Mouse (Mus musculus): ENCODE data around the gene Olfr638. TPM values are rescaled to one million over a fixed set of nuclear protein-coding genes. Genes with fewer than 3 reads are reported as not detected.

Gene Olfr638
- polyA plus RNA-seq, 1 experiment from 2014 or later, result not detected

DNA sequence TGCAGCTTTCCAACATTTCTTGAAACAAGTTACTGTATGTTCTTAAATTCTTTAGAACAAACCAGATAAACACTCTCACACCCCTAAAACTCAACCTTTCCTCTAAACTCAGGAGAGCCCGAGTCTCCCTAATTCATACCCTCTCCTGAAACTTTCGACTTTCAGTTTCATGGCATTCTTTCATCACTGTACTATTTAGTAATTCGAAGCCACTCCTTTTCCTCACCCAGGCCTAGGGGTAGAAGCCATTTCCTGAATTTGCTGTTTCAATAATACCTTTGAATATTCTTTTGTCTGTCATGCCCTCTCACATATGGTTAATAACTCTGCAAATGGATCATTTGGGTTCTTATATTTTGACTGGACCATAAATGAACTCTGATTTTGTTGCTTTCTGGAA is 28.4 kb downstream of the Olfr638 start:
- Histone ChIP-seq H3K9ac (ENCODE audit: low read length) (no peak overlapping the region), H3K4me1 (replicated peaks; ENCODE audit: control insufficient read depth, insufficient read depth, low read length) (no peaks in the 10 kb centered on the region), H3K4me2 (ENCODE audit: low read depth, low read length, severe bottlenecking) (no peak overlapping the region), H3K36me3 (ENCODE audit: control insufficient read depth, insufficient read depth, low read length) (no peaks in the 10 kb centered on the region), H3K27ac (ENCODE audit: low read depth, low read length) (no peak overlapping the region), H3K27me3 (ENCODE audit: control insufficient read depth, insufficient read depth, low read length) (no peaks in the 10 kb centered on the region), H3K4me3 (ENCODE audit: low read depth, low read length) (no peak overlapping the region), H3K9me3 (ENCODE audit: control insufficient read depth, low read length) (no peaks in the 10 kb centered on the region)
- ATAC-seq (replicated peaks; ENCODE audit: low FRiP score) (no peak), DNase-seq (ENCODE audit: low spot score) (no peak)
- 81% methylated on average over 3 of the region's 3 CpGs for WGBS

DNA sequence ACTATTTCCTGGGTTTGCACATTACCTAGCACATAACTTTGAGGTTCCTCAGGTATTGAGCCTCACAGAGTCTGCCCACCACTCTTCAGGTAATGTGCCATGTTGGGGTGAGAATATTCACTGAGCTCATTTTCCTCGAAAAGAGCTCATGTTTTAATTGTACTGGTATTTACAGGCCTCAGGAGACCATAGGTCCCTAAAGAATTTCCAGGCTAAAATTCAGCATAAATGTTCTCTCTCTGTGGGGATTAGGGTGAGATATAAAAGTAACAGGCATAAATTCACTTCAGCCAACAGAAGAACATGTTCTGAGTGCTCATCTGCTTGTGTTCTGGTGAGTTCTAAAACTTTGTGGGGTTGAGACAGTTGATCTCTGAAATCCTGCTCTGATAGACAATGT is 36.6 kb downstream of the Olfr638 start, which contains the start of gene Olfr641:
Gene Olfr641 (plus strand): TSS at position 301 of the 400 bp plus-strand sequence.
- Histone ChIP-seq H3K36me3 (ENCODE audit: control insufficient read depth, insufficient read depth, low read length) (no peaks in the 10 kb centered on the region), H3K4me3 (ENCODE audit: low read depth, low read length) (no peak within 1 kb of the TSS), H3K9me3 (ENCODE audit: control insufficient read depth, low read length) (no peaks in the 10 kb centered on the region), H3K4me1 (replicated peaks; ENCODE audit: control insufficient read depth, insufficient read depth, low read length) (no peaks in the 10 kb centered on the region), H3K9ac (ENCODE audit: low read length) (no peak within 1 kb of the TSS), H3K27ac (ENCODE audit: low read depth, low read length) (no peak within 1 kb of the TSS), H3K4me2 (ENCODE audit: low read depth, low read length, severe bottlenecking) (no peak within 1 kb of the TSS), H3K27me3 (ENCODE audit: control insufficient read depth, insufficient read depth, low read length) (no peaks in the 10 kb centered on the region)
- 80% methylated on average over 1 of the region's 1 CpGs for WGBS
- DNase-seq (ENCODE audit: low spot score), result no peak
- ATAC-seq (replicated peaks; ENCODE audit: low FRiP score), result no peak

DNA sequence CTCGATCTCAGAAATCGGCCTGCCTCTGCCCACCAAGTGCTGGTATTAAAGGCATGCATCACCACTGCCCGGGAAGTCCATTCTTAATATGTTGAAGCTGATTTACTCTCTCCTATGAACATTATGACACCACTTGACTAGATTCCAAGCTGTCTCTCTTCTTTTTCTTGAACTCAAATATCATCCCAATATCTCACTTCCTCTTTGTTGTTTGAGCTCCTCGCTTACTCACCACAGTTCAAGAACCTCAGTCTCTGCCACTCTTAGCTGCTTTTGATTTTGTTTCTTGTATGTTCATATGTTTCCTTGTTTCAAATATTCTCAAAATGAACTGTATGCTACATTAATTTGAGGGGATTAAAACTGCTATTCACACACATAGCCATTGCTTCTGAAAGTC is 52.2 kb downstream of the Olfr638 start:
- WGBS, result 91% methylated on average over 4 of the region's 4 CpGs
- no peaks in the 10 kb centered on the region for H3K4me1 ChIP-seq (replicated peaks; ENCODE audit: control insufficient read depth, insufficient read depth, low read length)
- DNase-seq (ENCODE audit: low spot score) (no peak), ATAC-seq (replicated peaks; ENCODE audit: low FRiP score) (no peak)
- no peak overlapping the region for H3K4me3 ChIP-seq (ENCODE audit: low read depth, low read length)
- H3K36me3 ChIP-seq (ENCODE audit: control insufficient read depth, insufficient read depth, low read length), result no peaks in the 10 kb centered on the region
- H3K9me3 ChIP-seq (ENCODE audit: control insufficient read depth, low read length), result no peaks in the 10 kb centered on the region
- no peak overlapping the region for H3K27ac ChIP-seq (ENCODE audit: low read depth, low read length)
- H3K27me3 ChIP-seq (ENCODE audit: control insufficient read depth, insufficient read depth, low read length), result no peaks in the 10 kb centered on the region
- no peak overlapping the region for H3K4me2 ChIP-seq (ENCODE audit: low read depth, low read length, severe bottlenecking)
- H3K9ac ChIP-seq (ENCODE audit: low read length), result no peak overlapping the region

DNA sequence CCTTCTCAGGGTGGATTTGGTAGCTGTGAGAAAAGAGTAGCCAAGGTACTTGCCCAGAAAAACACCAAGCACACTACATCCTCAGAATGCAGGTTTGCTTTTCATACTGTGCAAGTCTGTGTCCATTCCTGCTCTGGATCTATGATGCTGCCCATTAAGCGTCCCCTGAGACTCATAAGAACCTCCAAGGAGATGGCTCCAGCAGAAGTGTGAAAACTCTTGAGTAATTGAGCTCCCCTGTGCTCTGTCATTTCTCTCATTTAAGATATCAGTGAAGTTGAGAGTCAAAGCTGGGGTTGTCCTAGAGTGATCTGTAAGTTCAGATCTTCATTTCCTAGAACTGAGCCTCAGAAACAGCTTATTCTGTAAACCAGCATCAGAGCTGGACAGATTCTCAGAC is 54.0 kb downstream of the Olfr638 start, which contains the start of gene Olfr642:
Gene Olfr642 (minus strand): TSS at position 101 of the 400 bp plus-strand sequence.
- no peak within 1 kb of the TSS for H3K4me3 ChIP-seq (ENCODE audit: low read depth, low read length)
- H3K4me2 ChIP-seq (ENCODE audit: low read depth, low read length, severe bottlenecking), result no peak within 1 kb of the TSS
- ATAC-seq (replicated peaks; ENCODE audit: low FRiP score) (no peak), DNase-seq (ENCODE audit: low spot score) (no peak)
- H3K27me3 ChIP-seq (ENCODE audit: control insufficient read depth, insufficient read depth, low read length), result no peaks in the 10 kb centered on the region
- H3K9me3 ChIP-seq (ENCODE audit: control insufficient read depth, low read length), result no peaks in the 10 kb centered on the region
- 87% methylated on average over 1 of the region's 1 CpGs for WGBS
- H3K9ac ChIP-seq (ENCODE audit: low read length), result no peak within 1 kb of the TSS
- H3K4me1 ChIP-seq (replicated peaks; ENCODE audit: control insufficient read depth, insufficient read depth, low read length), result no peaks in the 10 kb centered on the region
- H3K27ac ChIP-seq (ENCODE audit: low read depth, low read length), result no peak within 1 kb of the TSS
- no peaks in the 10 kb centered on the region for H3K36me3 ChIP-seq (ENCODE audit: control insufficient read depth, insufficient read depth, low read length)

Other genes with a start within 250 kb of the Olfr638 start
- gene Olfr630, start 241.4 kb upstream of the Olfr638 start, polyA plus RNA-seq (2014; fragmentation: Nextera tagmentation; extraction: Ambion mirVana), result not detected in 2 replicates
- gene Olfr69, start 227.2 kb upstream of the Olfr638 start, polyA plus RNA-seq (2014; fragmentation: Nextera tagmentation; extraction: Ambion mirVana), result not detected in 2 replicates
- gene Olfr68, start 219.0 kb upstream of the Olfr638 start, polyA plus RNA-seq (2014; fragmentation: Nextera tagmentation; extraction: Ambion mirVana), result not detected in 2 replicates
- gene Olfr67, start 206.9 kb upstream of the Olfr638 start, polyA plus RNA-seq (2014; fragmentation: Nextera tagmentation; extraction: Ambion mirVana), result not detected in 2 replicates
- gene Hbb-bt, start 184.8 kb upstream of the Olfr638 start, polyA plus RNA-seq (2014; fragmentation: Nextera tagmentation; extraction: Ambion mirVana), result 770 and 789 TPM in 2 replicates
- gene Hbb-bs, start 170.7 kb upstream of the Olfr638 start, polyA plus RNA-seq (2014; fragmentation: Nextera tagmentation; extraction: Ambion mirVana), result 254 and 256 TPM in 2 replicates
- not detected in 2 replicates for gene Hbb-bh2, start 158.2 kb upstream of the Olfr638 start, polyA plus RNA-seq (2014; fragmentation: Nextera tagmentation; extraction: Ambion mirVana)
- gene Hbb-bh1, start 155.6 kb upstream of the Olfr638 start, polyA plus RNA-seq (2014; fragmentation: Nextera tagmentation; extraction: Ambion mirVana), result 2,356 and 2,804 TPM in 2 replicates
- gene Hbb-y, start 145.5 kb upstream of the Olfr638 start, polyA plus RNA-seq (2014; fragmentation: Nextera tagmentation; extraction: Ambion mirVana), result 10,747 and 11,615 TPM in 2 replicates
- gene Olfr66, start 112.5 kb upstream of the Olfr638 start, polyA plus RNA-seq (2014; fragmentation: Nextera tagmentation; extraction: Ambion mirVana), result not detected in 2 replicates
- gene Olfr64, start 104.3 kb upstream of the Olfr638 start, polyA plus RNA-seq (2014; fragmentation: Nextera tagmentation; extraction: Ambion mirVana), result not detected in 2 replicates
- not detected in 2 replicates for gene Olfr65, start 95.3 kb upstream of the Olfr638 start, polyA plus RNA-seq (2014; fragmentation: Nextera tagmentation; extraction: Ambion mirVana)
- not detected in 2 replicates for gene Olfr631, start 69.9 kb upstream of the Olfr638 start, polyA plus RNA-seq (2014; fragmentation: Nextera tagmentation; extraction: Ambion mirVana)
- 0.12 TPM in 1 of 2 replicates, not detected in the other for gene Olfr632, start 64.4 kb upstream of the Olfr638 start, polyA plus RNA-seq (2014; fragmentation: Nextera tagmentation; extraction: Ambion mirVana)
- not detected in 2 replicates for gene Olfr633, start 54.3 kb upstream of the Olfr638 start, polyA plus RNA-seq (2014; fragmentation: Nextera tagmentation; extraction: Ambion mirVana)
- gene Olfr635, start 27.6 kb upstream of the Olfr638 start, polyA plus RNA-seq (2014; fragmentation: Nextera tagmentation; extraction: Ambion mirVana), result 0.03 TPM in 1 of 2 replicates, not detected in the other
- 0.04 TPM in 2 replicates for gene Olfr639, start 18.6 kb downstream of the Olfr638 start, polyA plus RNA-seq (2014; fragmentation: Nextera tagmentation; extraction: Ambion mirVana)
- not detected in 2 replicates for gene Olfr640, start 26.8 kb downstream of the Olfr638 start, polyA plus RNA-seq (2014; fragmentation: Nextera tagmentation; extraction: Ambion mirVana)
- gene Olfr641, start 36.7 kb downstream of the Olfr638 start, polyA plus RNA-seq (2014; fragmentation: Nextera tagmentation; extraction: Ambion mirVana), result not detected in 2 replicates
- gene Olfr642, start 53.9 kb downstream of the Olfr638 start, polyA plus RNA-seq (2014; fragmentation: Nextera tagmentation; extraction: Ambion mirVana), result not detected in 2 replicates
- not detected in 2 replicates for gene 4930516K23Rik, start 62.7 kb downstream of the Olfr638 start, polyA plus RNA-seq (2014; fragmentation: Nextera tagmentation; extraction: Ambion mirVana)
- gene Olfr644, start 73.1 kb downstream of the Olfr638 start, polyA plus RNA-seq (2014; fragmentation: Nextera tagmentation; extraction: Ambion mirVana), result not detected in 2 replicates
- gene Olfr645, start 86.7 kb downstream of the Olfr638 start, polyA plus RNA-seq (2014; fragmentation: Nextera tagmentation; extraction: Ambion mirVana), result not detected in 2 replicates
- gene Olfr646, start 106.1 kb downstream of the Olfr638 start, polyA plus RNA-seq (2014; fragmentation: Nextera tagmentation; extraction: Ambion mirVana), result not detected in 2 replicates
- gene Ubqln5, start 131.1 kb downstream of the Olfr638 start, polyA plus RNA-seq (2014; fragmentation: Nextera tagmentation; extraction: Ambion mirVana), result not detected in 2 replicates
- gene Olfr643, start 138.7 kb downstream of the Olfr638 start, polyA plus RNA-seq (2014; fragmentation: Nextera tagmentation; extraction: Ambion mirVana), result not detected in 2 replicates
- not detected in 2 replicates for gene Ubqln3, start 144.5 kb downstream of the Olfr638 start, polyA plus RNA-seq (2014; fragmentation: Nextera tagmentation; extraction: Ambion mirVana)
- gene Ubqlnl, start 151.8 kb downstream of the Olfr638 start, polyA plus RNA-seq (2014; fragmentation: Nextera tagmentation; extraction: Ambion mirVana), result not detected in 2 replicates
- gene Olfm5, start 166.1 kb downstream of the Olfr638 start, polyA plus RNA-seq (2014; fragmentation: Nextera tagmentation; extraction: Ambion mirVana), result not detected in 2 replicates
- 0.27 and 0.40 TPM in 2 replicates for gene Olfr648, start 184.6 kb downstream of the Olfr638 start, polyA plus RNA-seq (2014; fragmentation: Nextera tagmentation; extraction: Ambion mirVana)
- not detected in 2 replicates for gene Olfr649, start 197.2 kb downstream of the Olfr638 start, polyA plus RNA-seq (2014; fragmentation: Nextera tagmentation; extraction: Ambion mirVana)
- 2.7 and 3.3 TPM in 2 replicates for gene Trim6, start 220.0 kb downstream of the Olfr638 start, polyA plus RNA-seq (2014; fragmentation: Nextera tagmentation; extraction: Ambion mirVana)
- gene Trim34a, start 245.7 kb downstream of the Olfr638 start, polyA plus RNA-seq (2014; fragmentation: Nextera tagmentation; extraction: Ambion mirVana), result 0.64 and 1.1 TPM in 2 replicates

All from forebrain, embryonic 11.5 days (tissue).